Mouse (Mus musculus) forebrain, embryonic 16.5 days (tissue): ENCODE results near the gene Ehf. TPM values are rescaled to one million over a fixed set of nuclear protein-coding genes. Genes with fewer than 3 reads are reported as not detected.

Source experiments
- ATAC-seq: fragments of 200-750 bp; cut with Nextera tagmentation; 2 replicates; pipeline ENCODE4 v1.8.0; 2017; ENCODE audit warnings: mild to moderate bottlenecking, moderate library complexity
- H3K27ac ChIP-seq: fragments of 300-500 bp; sonication (generic); 2 replicates; pipeline ENCODE4 v1.5.1; 2014; ENCODE audit warnings: low read length, control low read depth
- H3K27me3 ChIP-seq: fragments of 300-500 bp; sonication (generic); replicated peaks from 2 replicates; pipeline ENCODE4 v1.6.1; 2014; ENCODE audit warnings: low read length; ENCODE audit not compliant: control insufficient read depth, insufficient read depth
- H3K36me3 ChIP-seq: fragments of 300-500 bp; sonication (generic); 2 replicates; pipeline ENCODE4 v1.6.1; 2014; ENCODE audit not compliant: control insufficient read depth, insufficient read depth
- H3K4me1 ChIP-seq: fragments of 300-500 bp; sonication (generic); replicated peaks from 2 replicates; pipeline ENCODE4 v1.6.1; 2014; ENCODE audit warnings: low read length; ENCODE audit not compliant: control insufficient read depth, insufficient read depth
- H3K4me2 ChIP-seq: fragments of 300-500 bp; sonication (generic); 2 replicates; pipeline ENCODE4 v1.6.1; 2014; ENCODE audit warnings: mild to moderate bottlenecking, low read length, control low read depth
- H3K4me3 ChIP-seq: fragments of 300-500 bp; sonication (generic); replicated peaks from 2 replicates; pipeline ENCODE4 v1.5.1; 2014; ENCODE audit warnings: mild to moderate bottlenecking, low read length, control low read depth
- H3K9ac ChIP-seq: fragments of 300-500 bp; sonication (generic); replicated peaks from 2 replicates; pipeline ENCODE4 v1.6.1; 2014; ENCODE audit warnings: low read depth, low read length, control low read depth
- H3K9me3 ChIP-seq: fragments of 300-500 bp; sonication (generic); 2 replicates; pipeline ENCODE4 v1.6.1; 2016; ENCODE audit warnings: low read length; ENCODE audit not compliant: control insufficient read depth
- WGBS: fragments of 180-500 bp; shearing (Covaris S2); extraction: QIAGEN DNeasy Blood & Tissue Kit; methylation state at CpG from one replicate; pipeline ENCODE4 v1.1.7; 2014; 5-methylcytosine and 5-hydroxymethylcytosine counted together
- polyA plus RNA-seq: library from polyadenylated mRNA; unstranded; fragments of >200 nt; fragmentation: Nextera tagmentation; extraction: Ambion mirVana; gene quantifications from 2 replicates; pipeline ENCODE4 v1.2.1, GENCODE M21; 2015

Gene Ehf
- polyA plus RNA-seq, 1 experiment from 2014 or later, result 0.04 TPM

DNA sequence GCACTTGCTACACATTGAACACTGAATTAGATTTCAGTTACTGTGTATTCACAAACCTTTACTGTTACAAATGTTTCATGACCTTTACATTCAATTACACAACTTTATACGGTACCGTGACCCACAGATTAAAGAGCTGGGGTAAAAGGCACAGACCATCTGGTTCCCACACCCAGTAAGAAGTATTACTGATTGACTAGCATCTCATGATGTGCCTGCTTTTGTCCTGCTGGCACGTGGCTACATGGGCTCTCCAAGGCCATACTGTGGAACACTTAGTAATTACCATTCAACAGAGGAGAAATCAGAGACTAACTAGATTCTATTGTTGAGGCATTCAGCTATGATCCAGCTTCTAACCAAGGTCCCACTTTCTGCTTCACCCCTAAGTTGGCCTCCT is 32.9 kb upstream of the Ehf start:
- Histone ChIP-seq H3K4me2 (no peak overlapping the region), H3K9me3 (no peaks in the 10 kb centered on the region), H3K4me3 (no peak overlapping the region), H3K36me3 (no peaks in the 10 kb centered on the region), H3K27me3 (no peaks in the 10 kb centered on the region), H3K27ac (no peak overlapping the region), H3K4me1 (no peaks in the 10 kb centered on the region), H3K9ac (no peak overlapping the region)
- ATAC-seq, result no peak
- 73% methylated on average over 3 of the region's 3 CpGs for WGBS

DNA sequence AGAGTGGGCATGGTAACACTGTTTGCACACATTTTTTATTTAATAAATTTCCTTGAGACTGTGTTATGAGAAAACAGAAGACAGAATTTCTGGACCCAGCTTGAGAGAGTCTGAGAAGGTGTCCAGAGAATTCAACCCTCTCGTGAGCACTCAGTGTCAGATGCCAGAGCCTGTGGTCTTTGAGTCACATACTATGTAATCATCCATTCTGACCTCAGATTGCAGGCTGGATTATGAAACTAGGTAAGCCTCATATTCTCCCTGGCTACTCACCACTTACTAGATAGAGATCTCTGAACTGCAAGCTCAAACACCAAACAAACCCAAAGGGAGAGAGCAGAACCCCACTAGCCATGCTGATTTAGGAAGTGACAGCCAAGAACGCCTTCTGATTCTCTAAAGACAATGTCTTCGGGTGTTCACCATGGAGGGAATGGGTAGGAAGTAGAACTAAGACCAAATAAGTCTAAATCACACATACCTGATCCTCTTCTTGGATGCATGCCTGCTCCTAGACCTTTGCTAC is 28.7 kb upstream of the Ehf start:
- Histone ChIP-seq H3K9ac (no peak overlapping the region), H3K4me1 (no peaks in the 10 kb centered on the region), H3K36me3 (no peaks in the 10 kb centered on the region), H3K27me3 (no peaks in the 10 kb centered on the region), H3K9me3 (no peaks in the 10 kb centered on the region), H3K4me2 (no peak overlapping the region), H3K27ac (no peak overlapping the region), H3K4me3 (no peak overlapping the region)
- 82% methylated on average over 3 of the region's 3 CpGs for WGBS
- no peak for ATAC-seq

DNA sequence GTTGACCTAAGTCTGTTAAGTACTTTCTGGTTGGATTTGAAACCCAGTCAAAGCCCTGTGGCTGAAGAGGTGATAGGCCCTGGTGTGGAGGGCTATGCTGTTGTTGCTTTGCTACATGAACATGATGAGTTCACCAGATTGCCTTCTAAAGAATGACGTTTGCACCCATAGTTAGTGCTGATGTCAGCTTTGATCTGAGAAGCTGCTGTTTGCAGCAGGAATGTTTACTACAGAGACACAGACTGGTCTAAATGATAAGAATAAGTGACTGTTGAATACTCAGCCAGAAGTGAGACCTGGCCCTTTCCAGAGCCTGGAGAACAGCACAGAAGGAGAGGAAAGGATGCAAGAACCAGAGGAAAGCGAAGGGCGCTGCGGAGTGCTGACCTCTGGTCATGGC is 25.7 kb upstream of the Ehf start:
- Histone ChIP-seq H3K4me1 (no peaks in the 10 kb centered on the region), H3K27ac (no peak overlapping the region), H3K4me2 (no peak overlapping the region), H3K9ac (no peak overlapping the region), H3K36me3 (no peaks in the 10 kb centered on the region), H3K27me3 (no peaks in the 10 kb centered on the region), H3K4me3 (no peak overlapping the region), H3K9me3 (no peaks in the 10 kb centered on the region)
- no peak for ATAC-seq
- WGBS, result 90% methylated on average over 4 of the region's 4 CpGs

DNA sequence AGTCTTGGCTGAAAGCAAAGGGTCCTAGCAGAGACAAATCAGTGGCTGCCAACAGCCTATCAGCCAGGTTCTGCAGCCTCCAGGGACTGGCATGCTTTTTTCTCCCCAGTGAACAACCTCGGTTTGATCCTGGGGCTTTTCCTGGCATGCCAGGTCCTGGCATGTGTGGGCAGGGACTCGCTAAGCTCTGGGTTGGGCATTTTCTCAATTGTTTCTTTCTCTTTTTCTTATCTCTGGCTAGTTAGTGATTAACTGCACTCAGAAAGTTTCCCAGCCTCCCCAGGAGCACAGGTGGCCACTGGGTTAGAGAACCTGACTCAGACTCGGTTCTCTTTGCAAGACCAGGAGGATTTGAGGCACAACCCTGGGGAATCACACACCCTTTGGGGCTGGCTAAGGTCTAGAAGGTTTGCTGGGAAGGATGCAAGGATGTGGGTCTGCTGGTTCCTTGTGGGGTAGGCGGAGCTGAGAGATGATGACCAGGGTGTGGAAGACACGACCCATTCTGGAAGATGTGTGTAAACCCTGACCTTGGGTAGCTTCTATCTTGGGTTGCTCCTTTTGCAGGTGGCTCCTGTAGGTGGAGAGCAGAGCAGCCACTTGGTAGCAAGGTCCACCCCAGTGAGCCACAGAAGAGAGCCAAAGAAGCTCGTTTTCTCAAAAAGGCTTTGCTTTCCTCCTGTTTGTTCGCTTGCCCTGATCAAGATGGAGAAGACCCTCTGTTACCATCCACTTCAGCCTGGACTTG is 22.4 kb upstream of the Ehf start:
- no peaks in the 10 kb centered on the region for H3K27me3 ChIP-seq
- WGBS, result 86% methylated on average over 7 of the region's 7 CpGs
- H3K27ac ChIP-seq, result no peak overlapping the region
- H3K4me1 ChIP-seq, result no peaks in the 10 kb centered on the region
- H3K4me2 ChIP-seq, result no peak overlapping the region
- no peaks in the 10 kb centered on the region for H3K36me3 ChIP-seq
- ATAC-seq, result no peak
- no peaks in the 10 kb centered on the region for H3K9me3 ChIP-seq
- H3K9ac ChIP-seq, result no peak overlapping the region
- H3K4me3 ChIP-seq, result no peak overlapping the region

DNA sequence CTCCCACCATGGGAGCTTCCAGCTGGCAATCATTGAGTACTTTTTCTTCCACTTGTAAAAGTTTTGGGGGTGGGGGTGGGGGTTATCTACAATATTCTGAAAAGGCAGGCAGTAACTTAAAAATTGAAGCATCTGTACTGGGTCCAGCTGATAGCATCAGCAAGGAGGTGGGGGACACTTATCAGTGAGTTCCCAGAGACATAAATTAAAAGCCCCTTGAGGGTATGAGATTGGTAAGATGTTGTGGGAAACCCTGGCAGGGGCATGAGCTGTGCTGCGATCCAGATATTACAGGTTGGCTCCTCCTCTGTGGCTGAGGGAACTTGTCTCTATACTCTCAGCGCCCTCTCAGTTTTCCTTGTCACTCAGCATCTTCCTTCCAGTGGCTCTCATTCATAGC is 21.2 kb upstream of the Ehf start:
- H3K4me3 ChIP-seq, result no peak overlapping the region
- no peaks in the 10 kb centered on the region for H3K9me3 ChIP-seq
- no peaks in the 10 kb centered on the region for H3K4me1 ChIP-seq
- no peaks in the 10 kb centered on the region for H3K36me3 ChIP-seq
- WGBS, result 87% methylated on average over 2 of the region's 2 CpGs
- ATAC-seq, result no peak
- no peak overlapping the region for H3K4me2 ChIP-seq
- no peak overlapping the region for H3K27ac ChIP-seq
- H3K9ac ChIP-seq, result no peak overlapping the region
- H3K27me3 ChIP-seq, result no peaks in the 10 kb centered on the region

DNA sequence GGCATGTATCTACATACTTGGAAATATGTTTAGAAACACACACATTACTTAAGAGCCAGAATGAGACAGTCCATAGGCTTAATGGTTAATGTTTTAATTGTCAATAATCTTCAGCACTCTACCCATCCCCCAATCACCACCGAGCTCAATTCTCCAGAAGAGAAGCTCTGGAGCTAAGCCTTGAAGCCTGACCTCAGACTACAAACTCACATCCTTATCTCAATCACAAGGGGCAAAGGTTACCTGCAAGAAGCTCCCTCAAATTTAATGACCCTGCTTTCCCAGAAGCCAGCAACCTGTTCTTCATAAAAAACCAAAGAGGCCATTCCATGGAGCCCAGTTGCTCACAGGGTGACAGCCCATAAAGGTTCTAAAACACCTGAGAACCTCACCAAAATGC is 19.1 kb upstream of the Ehf start:
- Histone ChIP-seq H3K9ac (no peak overlapping the region), H3K4me2 (no peak overlapping the region), H3K9me3 (no peaks in the 10 kb centered on the region), H3K4me3 (no peak overlapping the region), H3K27me3 (no peaks in the 10 kb centered on the region), H3K27ac (no peak overlapping the region), H3K4me1 (no peaks in the 10 kb centered on the region), H3K36me3 (no peaks in the 10 kb centered on the region)
- 88% methylated on average over 1 of the region's 1 CpGs for WGBS
- no peak for ATAC-seq

DNA sequence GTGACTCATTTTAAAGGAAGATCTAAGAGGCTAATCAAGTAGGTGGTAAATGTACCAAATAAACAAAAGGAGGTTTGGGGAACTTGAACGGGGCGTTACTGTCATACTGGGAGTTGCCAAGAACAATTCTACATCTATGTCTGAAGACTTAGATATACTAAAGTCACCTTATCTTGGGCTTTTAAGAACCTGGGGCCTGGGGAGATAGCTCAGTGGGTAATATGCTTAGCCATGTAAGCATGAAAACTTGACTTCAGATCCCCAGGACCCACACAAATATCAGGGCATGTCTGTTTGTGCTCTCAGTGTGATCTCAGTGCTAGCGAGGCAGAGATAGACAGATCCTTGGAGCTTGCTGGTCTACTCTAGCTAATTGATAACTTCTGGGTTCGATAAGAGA is 18.6 kb upstream of the Ehf start:
- no peak for ATAC-seq
- no peaks in the 10 kb centered on the region for H3K9me3 ChIP-seq
- H3K36me3 ChIP-seq, result no peaks in the 10 kb centered on the region
- H3K4me3 ChIP-seq, result no peak overlapping the region
- no peak overlapping the region for H3K4me2 ChIP-seq
- H3K9ac ChIP-seq, result no peak overlapping the region
- no peak overlapping the region for H3K27ac ChIP-seq
- H3K27me3 ChIP-seq, result no peaks in the 10 kb centered on the region
- WGBS, result 89% methylated on average over 4 of the region's 4 CpGs
- no peaks in the 10 kb centered on the region for H3K4me1 ChIP-seq

DNA sequence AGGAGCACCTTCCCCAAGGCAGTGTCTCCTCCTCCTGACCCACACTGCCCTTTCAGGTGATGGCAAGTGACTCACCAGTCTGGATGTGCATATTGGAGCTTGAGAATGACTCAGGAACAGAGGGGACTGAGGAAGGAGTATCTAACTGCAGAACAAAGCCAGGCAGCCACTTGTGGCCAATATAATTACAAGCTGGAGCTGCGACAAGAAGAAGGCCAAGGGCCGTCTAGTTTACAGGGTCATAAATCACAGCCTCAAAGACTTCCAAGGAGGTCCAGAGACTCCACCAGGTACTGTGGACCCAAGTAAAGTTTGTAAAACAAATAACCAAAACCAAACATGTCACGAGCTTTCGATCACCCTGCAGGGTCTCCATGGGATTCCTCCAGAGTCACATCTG is 10.9 kb upstream of the Ehf start:
- no peaks in the 10 kb centered on the region for H3K9me3 ChIP-seq
- ATAC-seq, result no peak
- H3K4me2 ChIP-seq, result no peak overlapping the region
- no peak overlapping the region for H3K4me3 ChIP-seq
- 88% methylated on average over 4 of the region's 4 CpGs for WGBS
- no peak overlapping the region for H3K27ac ChIP-seq
- no peak overlapping the region for H3K9ac ChIP-seq
- no peaks in the 10 kb centered on the region for H3K27me3 ChIP-seq
- H3K36me3 ChIP-seq, result no peaks in the 10 kb centered on the region
- no peaks in the 10 kb centered on the region for H3K4me1 ChIP-seq

DNA sequence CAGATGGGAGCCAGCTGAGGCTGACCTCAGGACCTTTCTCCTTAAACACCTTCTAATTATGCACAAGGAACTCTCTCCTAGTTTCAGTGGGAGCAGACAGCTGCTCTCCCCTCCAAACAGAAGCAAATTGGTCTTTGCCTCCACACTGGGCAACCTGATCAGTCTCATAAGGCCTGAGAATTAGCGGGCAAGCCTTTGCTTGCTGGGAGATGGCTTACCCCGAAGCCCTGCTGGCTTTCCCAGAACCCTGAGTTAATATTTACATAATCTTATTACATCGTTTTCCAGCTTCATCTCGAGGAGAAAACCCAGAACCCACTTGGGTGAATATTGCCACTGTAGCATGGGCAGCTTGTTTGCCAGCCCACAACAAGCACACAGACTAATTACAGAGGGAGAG is 9.6 kb upstream of the Ehf start:
- Histone ChIP-seq H3K36me3 (no peaks in the 10 kb centered on the region), H3K4me1 (no peaks in the 10 kb centered on the region), H3K4me3 (no peak overlapping the region), H3K27me3 (no peaks in the 10 kb centered on the region), H3K9me3 (no peaks in the 10 kb centered on the region), H3K27ac (no peak overlapping the region), H3K4me2 (no peak overlapping the region), H3K9ac (no peak overlapping the region)
- ATAC-seq, result no peak
- WGBS, result 51% methylated on average over 4 of the region's 4 CpGs

DNA sequence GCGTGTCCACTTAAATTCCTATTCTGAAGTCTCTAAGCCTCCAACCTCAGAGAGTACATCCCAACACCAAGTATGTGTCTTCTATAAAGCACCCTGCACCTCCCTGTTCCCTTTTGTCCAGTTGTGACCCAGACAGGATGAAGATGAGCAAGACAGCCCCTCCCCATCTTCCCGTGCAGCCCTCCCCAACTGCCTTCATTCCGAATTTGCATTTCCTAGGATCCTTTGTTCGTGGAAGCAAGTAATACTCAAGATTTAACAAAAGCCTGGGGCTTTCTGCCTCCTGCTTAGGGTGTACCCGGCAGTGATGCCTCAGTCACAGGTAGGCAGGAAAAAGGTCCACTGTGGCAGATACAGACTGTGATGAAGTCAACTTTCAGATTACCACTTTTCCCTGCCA is 7.6 kb upstream of the Ehf start:
- Histone ChIP-seq H3K9ac (no peak overlapping the region), H3K4me2 (no peak overlapping the region), H3K36me3 (no peaks in the 10 kb centered on the region), H3K27me3 (no peaks in the 10 kb centered on the region), H3K4me3 (no peak overlapping the region), H3K27ac (no peak overlapping the region), H3K9me3 (no peaks in the 10 kb centered on the region), H3K4me1 (no peaks in the 10 kb centered on the region)
- WGBS, result 28% methylated on average over 5 of the region's 5 CpGs
- ATAC-seq, result no peak
